Mouse (Mus musculus): ENCODE results near the gene Abcd3.

DNA sequence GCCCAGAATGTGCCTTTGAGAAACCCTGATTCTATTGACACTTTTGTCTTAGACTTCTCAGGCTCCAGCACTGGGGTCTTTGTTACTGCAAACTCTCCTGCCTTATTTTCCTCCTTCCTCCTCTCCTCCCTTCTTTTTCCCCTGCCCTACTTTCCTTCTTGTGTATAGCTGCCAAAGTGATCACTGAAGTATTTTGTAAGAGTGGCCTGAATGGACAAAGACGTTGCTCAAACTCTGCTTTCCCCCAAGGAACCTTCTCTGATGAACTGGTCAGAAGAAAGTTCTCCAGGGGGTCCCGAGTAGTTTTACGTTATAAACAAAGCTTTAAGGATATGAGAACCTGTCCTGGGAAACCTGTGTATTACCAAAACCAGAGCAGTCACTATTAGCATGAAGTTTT is 95.4 kb downstream of the Abcd3 start:
- TF ChIP-seq CTCF (IDR thresholded peaks at IDR 0.05) (no peak), EP300 (IDR thresholded peaks at IDR 0.05) (no peak)

Data from lung, postnatal 0 days (tissue).